Mouse (Mus musculus) small intestine, adult 2 months (tissue): ENCODE data around the gene H1foo.

ENCODE experiments used
- CTCF ChIP-seq: fragments of 200-500 bp; IDR thresholded peaks from 2 replicates; pipeline ENCODE4 v1.5.1; 2012; ENCODE audit warnings: low read depth, mild to moderate bottlenecking, control low read depth, inconsistent platforms, low read length, moderate library complexity, mixed read lengths; ENCODE audit not compliant: insufficient replicate concordance, insufficient read length; ENCODE audit errors: extremely low read depth
- POLR2A ChIP-seq: fragments of 200-500 bp; IDR thresholded peaks from 2 replicates; pipeline ENCODE4 v1.6.1; 2012; ENCODE audit warnings: low read depth, mild to moderate bottlenecking, control low read depth, inconsistent platforms, low read length, moderate library complexity

GRCm38 (mm10) chr6:115911763-115912162, 33.0 kb upstream of the H1foo start:
- no peak for TF ChIP-seq CTCF
- no peak for TF ChIP-seq POLR2A
